Mouse (Mus musculus) common myeloid progenitor, adult 5-6 weeks (primary cell): ENCODE results near the gene Rnf144a. TPM values are rescaled to one million over a fixed set of nuclear protein-coding genes. Genes with fewer than 3 reads are reported as not detected.

ENCODE experiments used
- ATAC-seq: replicated peaks from 2 replicates; pipeline ENCODE4 v1.8.0; 2016; ENCODE audit warnings: low read depth, mild to moderate bottlenecking, moderate TSS enrichment, inconsistent platforms; ENCODE audit not compliant: poor library complexity, severe bottlenecking
- total RNA-seq: library from RNA; stranded (forward); fragments of 200-1000, 187-1606 nt; gene quantifications from 2 replicates; pipeline ENCODE4 v1.2.3, GENCODE M21; 2017

The Rnf144a gene
- total RNA-seq, 1 experiment from 2014 or later = 42.0 TPM

DNA sequence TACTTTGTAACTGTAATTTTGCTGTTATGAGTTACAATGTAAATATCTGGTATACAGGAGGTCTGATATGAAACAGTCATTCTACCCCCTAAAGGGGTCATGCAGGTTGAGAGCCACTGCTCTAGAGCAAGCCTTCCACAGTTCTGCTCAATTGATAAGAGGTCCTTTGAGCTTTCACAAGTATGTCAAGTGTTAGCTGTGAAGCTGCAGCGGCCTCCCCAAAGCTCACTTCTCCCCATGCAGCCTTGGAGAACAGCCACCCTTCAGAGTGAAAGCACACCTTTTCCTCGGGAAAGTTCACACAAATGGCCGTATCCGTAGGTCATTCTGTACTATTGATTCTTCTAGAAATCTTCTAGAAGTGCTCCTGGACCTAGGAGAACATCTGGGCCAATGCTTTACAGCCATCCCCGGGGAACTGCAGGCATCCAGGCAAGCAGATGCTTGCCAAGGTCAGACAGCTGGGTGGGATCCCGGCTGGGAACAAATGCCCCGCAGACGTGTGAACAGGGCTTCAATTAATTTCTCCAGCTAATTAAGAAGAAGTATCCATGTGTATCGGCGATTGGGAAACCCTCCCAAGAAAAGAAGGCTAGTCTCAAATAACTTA, 3.1 kb downstream of the Rnf144a start:
- ATAC-seq = no peak

DNA sequence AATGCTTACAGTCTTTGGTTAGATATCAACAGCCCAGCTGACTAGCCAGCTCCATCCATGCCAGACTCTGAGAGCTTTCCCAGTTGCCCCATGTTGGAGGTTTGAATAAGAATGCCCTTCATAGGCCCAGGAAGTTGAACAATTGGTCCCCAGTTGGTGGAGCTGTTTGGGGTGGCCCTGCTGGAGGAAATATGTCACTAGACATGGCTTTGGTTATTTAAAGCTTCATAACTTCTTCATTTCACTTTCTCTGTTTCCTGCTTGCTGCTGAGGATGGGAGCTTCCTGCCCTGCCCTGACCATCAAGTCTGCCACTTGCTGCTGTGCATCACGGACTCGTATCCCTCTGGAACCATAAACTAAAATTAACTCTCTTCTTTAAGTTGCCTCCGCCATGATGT, 4.6 kb downstream of the Rnf144a start:
- peak; percentile 11 for ATAC-seq

DNA sequence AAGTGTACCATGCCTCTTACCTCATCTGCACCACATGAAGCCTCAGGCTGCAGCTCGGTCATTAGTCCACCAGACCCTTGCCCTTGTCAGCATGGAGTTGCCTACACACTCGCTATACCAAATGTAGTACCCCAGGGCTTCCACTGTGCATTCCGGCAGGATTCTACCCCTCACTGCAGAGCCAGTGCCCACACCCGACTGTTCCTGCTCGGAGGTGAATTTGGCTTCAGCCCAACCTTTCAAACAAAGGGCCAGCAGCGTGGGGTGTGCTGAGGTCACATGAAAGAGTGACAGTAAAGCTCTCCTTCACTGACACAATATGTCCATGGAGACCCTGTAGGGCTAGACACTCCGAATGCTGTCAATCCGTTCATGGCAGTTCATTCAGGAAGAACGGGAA, 6.3 kb downstream of the Rnf144a start:
- no peak for ATAC-seq

DNA sequence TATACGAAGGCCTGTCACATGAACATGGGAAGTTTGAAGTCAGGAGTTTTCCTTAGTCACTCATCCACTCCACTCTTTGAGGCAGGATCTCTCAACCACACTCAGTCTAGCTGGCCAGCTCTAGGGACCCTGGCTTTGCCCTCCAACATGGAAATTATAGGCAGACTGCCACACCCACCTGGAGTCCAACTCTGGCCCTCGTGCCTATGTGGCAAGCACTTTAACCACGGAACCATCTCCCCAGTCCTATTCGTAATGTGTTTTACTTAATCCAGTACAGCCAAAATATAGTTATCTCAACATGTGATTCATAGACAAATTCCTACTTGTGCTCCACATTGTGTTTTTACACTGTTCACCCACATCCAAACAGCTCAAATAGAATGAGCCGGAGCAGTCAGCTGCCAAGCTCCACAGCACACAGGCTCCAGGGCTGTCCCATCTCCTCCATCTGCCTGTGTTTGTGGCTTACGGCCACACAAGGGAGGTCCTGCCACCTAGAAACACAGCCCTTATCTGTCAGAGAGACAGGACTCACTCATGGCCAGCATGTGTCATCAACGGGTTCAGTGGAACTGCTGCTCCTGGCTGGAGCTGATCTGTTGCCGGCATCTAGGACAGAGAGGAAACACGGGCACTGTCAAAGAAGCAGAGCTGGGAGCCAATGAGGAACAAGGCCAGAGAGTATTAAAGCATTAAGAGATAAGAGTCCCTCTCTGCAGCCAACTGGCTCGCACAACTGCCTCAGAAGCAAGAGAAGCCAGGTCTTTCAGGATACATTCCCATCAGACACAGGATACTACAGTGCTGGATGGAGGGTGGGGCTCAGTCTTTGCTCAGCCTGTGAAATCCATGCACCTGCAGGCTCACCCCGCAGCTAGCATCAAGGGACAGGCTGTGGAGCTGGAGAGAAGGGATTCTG, 10.0 kb downstream of the Rnf144a start:
- ATAC-seq = peak; percentile 33

DNA sequence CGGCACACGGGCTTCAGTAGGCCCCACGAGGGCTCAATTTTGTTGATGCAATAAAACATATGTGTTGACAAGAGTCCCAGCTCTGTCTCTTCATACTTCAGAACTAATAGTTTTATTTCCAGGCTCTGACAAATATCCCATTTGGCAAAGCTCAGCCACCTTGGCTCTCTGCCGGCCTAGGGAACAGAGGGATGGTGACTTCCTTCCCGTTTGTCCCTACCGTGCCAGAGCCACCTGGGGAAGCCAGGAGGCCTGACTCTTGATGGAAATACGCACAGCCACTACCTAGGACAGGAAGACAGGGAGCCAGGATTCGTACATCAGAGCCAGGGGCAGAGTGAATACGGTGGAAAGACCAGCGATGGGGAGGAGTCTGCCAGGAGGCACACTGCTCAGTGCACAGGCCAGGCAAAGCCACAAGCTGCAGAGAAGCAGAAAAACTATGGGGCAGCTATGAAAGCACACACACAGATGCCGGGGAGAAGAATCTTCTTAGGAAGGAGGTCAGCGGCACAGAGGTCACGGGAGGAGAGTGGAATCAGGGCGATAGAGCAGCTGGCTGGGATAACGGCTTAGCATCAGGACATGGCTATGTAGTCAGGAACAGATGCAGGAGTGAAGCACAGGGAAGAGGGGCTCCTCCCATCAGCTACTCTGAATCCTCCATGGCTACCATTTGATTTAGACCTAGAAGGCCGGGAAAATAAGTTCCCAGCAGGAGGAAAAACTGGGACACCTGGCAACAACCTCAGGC, 11.5 kb downstream of the Rnf144a start:
- ATAC-seq = no peak

DNA sequence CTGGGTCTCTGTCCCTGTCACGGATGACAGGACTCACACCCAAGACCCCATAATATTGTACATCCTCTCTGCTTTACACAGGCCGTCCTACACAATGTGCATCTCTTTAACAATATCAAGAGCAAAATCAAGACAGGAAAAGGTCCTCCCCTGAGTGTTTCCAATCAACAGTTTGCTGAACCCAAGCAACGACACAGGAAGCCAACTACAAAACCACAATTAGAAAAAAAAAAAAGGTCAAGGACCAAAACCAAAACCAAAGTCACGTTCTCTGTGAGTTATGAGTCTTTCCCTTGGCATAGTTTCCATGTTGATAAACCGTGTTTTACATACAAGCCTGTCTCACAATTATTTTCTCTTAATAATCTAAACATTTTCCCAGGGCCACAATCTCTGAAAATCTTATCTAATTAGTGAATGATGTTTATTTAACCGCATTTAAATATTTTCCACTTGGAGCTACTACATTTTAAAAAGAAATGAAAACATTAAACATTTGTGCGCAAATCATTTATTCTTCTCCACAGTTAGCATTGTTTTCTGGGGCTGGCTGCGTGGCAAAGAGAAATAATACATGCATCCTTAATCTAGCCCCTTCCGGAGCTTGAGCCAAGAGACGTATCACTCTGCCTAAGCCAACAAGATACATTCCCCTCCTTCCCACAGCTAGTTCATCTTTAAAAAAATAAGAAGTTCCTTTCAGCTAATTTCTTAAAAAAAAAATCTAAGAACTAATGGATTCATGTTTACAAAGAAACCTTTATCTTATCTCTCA, 13.2 kb downstream of the Rnf144a start:
- peak; percentile 50 for ATAC-seq

DNA sequence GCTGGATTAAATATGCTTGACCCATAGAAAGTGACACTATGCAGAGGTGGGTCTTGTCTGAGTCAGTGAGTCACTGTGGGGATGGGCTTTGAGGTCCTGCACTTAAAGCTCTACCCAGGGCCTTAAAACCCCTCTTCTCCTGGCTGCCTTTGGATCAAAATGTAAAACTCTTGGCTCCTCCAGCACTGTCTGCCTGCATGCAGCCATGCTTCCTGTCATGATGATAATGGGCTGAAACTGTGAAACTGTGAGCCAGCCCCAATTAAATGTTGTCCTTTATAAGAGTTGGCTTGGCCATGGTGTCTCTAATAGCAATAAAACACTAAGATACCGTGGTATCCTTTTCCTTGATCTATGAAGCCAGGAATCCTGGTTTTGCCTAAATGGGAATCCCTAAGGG, 13.8 kb downstream of the Rnf144a start:
- no peak for ATAC-seq

DNA sequence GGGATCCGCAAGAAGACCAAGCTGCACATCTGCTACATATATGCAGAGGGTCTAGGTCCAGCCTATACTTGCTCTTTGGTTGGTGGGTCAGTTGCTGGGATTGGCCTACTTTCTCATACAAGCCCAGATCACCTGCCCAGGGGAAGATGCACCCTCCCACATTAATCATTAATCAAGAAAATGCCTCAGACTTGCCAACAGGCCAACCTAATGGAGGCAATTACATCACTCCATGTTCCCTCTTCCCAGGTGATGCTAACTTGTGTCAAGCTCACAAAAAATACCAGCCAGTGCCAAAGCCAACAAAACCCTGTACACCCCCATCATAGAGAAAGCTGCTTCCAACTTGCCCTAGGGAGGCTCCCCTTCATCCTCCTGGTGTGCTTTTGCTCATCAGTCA, 14.3 kb downstream of the Rnf144a start:
- ATAC-seq = no peak

DNA sequence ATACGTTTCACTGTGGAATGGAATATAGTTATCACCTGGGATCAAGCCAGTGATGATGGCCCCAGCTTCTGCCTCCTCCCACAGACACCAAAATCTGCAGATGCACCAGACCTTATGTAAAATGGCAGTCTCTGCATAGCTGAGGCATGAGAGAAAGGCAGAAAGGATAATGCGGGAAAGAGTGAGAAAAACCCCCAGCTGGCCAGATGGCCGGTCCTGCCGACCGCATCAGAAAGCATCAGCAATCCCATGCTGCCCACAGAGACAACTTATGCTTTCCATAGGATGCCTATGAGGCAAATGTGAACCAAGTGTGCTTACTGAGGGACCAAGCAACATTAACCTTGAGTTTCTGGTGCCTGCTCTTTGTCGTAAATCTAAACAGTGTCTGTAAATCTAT, 15.7 kb downstream of the Rnf144a start:
- ATAC-seq = no peak

DNA sequence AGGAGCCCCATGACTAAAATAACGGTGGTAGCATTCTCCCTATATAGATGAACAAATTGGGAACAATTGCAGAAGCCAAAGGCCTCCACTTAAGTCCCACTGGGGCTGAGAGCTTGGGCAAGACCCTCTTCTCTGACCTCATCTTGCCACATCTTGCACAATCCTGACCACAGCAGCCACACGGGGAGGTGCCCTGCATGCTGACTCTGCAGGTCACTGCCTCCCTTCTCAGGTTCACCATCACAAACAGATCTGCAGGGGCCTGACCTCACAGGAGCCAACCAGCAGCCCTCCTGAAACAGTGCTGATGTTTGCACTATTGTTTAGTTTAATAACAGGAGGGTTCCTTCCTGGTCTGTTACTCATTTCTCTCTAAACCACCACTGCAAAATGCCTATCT, 16.5 kb downstream of the Rnf144a start:
- peak; percentile 90 for ATAC-seq

DNA sequence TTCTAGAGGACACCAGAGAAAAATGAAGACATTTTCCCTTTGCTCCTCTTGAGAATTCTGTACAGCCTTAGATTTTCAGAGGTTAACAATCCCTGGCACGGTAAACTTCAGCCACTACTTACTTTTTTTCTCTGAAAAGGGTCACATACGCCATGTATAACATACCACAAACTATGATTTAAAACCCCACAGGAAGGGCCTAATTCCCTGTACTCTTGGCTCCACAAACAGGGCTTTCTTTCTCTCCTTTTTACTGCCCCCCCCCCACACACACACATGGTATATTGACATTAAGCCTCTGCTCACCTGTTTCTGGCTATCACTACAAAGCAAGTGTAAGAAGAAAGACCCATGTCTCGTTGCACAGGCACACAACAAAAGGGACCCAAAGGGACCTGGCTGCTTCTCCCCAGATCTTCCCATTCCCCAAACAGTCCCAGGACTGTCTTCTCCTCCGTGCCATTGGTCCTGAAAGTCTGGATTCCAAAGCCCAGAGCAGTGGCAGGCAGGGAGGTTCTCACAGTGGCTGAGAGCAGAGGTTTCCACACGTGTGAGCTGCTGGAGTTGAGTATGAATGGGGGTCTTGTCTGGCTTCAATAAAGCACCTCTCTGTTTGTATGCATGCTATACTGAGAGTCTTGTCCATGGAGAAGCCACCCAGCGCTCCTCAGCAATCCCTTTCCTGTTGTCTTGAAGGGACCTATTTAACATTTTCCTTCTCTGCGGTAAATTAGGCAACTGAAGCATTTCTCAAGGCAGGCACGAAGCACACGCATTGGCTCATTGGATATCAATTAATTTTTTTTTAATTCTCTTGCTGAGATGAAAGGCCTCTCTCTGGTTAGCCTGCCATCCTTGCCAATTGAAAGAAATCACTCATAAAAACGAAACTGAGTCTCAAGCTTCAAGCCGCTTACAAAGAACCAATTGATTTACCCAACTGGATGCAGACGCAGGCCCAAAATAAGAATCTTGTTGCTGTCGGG, 20.3 kb downstream of the Rnf144a start:
- no peak for ATAC-seq

DNA sequence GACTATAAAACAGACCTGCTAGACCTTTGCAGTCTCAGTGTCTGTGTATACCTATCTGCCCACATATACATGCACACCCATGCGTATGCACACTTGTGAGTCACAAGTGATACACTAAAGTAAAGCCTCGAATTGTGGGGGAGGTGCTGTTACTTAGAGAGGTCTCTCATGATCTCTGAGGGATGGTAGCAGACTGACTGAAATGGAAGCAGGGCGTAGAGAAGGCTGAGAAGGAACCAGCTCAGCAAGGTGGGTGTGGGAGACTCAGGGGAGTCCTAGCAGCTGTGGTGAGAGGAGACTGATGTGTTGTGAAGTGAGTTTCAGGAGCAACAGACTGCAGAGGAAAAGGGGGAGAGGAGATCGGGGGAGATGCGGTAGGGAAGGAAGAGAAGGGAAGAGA, 21.8 kb downstream of the Rnf144a start:
- ATAC-seq = no peak

DNA sequence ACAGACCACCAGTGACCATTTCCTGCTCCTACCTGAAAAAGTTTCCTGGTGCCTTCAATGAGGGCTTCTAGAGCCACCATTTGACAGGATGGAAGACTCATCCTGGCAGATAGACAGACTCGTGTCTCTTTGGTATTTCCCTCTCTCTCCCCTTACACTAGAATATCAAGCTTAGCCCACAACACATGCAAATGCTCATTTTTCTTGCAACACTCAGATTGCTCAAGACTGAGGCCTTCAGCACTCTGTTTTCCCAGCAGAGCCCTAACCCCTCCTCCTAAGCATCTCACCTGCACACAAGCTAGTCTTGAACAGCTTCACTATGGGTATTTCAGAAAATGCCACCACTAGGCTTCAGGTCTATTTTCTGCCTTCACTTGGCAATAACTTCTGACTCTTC, 23.9 kb downstream of the Rnf144a start:
- peak; percentile 57 for ATAC-seq

DNA sequence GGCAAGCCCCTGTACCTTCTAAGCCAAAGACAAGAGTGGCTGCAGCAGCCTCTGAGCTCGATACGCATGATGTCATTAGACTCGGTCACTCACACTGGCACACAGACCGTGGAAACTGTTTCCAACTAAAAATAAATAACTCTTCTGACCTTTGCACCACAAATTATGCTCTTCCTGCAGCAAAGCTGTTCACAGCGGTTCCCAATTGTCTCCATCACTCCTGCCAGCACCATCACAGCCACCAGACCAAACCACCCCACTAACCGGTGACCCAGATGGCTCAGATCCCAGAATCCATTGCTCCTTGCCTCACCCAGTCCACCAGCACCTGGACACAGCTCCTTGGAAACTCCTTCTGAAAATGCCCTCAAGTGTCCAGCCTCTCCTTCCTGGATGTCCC, 27.5 kb downstream of the Rnf144a start:
- no peak for ATAC-seq

DNA sequence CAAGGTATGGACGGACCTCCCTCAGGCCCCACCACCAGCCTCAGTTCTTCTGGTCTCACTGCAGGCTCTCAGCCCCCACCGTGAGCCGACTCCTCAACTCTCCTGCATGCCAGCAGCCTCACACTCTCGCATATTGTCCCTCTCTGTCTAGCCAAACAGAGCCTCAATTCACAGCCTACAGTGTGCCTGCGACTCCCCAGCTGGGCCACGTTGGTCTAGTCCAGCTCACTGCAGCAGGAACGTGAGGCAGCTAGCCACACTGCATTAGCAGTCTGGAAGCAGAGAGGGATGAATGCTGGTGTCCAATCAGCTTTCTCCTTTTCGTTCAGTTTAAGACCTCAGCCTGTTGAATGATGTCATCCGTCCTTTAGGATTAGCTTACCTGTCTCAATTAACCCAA, 28.1 kb downstream of the Rnf144a start:
- ATAC-seq = no peak

DNA sequence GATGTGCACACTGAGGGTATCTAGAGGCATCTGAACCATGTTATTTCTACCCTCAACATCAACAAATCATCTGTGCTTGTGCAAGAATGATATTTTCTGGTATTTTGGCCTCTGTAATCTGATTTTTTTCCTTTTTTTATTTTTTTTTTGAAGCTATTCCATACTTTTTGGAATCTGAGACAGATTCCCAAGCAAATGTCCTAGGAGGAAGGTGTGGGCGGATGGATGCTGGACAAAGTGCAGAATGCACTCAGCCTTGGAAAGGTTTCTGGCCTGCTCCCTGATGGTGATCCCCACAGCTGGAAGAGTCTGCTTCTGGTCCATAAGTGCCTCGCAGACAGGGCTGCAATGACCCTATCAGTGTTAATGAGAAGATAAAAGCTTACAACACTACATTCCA, 28.9 kb downstream of the Rnf144a start:
- ATAC-seq = no peak

DNA sequence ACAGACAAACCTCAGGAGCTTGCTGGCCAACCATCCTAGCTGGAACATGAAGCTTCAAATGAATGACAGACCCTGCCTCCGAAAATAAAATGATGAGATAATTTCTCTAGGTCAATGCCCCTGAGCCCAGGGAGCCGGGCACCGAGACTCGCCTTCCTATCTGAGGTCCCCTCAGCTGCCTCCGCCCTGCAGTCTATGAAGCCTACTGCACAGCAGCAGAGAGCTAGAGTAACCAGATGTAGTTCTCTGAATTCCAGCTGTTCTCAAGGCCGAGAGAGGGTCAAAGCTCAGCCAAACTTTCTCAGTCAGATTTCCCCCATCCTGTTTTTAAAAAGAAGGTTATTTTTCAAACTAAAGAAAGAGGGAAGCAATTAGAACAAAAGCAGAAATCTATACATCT, 29.3 kb downstream of the Rnf144a start:
- ATAC-seq = no peak

DNA sequence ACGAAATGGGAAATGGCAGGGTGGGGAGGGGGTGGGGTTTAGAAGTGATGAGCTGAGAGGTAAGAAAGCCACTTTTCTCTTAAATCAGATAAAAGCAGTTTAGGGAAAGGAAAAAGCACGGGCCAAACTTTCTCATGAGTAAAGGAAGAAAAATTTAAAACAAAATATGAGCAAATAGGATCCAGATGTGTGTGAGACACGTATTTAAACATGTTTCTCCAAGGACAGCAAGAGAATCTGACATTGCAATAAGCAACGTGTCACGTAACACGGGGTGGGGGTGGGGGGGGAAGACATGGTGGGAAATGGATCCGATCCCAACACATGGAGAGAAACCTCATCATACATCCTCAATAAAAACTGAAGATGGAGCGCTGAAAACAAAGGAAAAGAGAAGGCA, 33.3 kb downstream of the Rnf144a start:
- ATAC-seq = no peak

DNA sequence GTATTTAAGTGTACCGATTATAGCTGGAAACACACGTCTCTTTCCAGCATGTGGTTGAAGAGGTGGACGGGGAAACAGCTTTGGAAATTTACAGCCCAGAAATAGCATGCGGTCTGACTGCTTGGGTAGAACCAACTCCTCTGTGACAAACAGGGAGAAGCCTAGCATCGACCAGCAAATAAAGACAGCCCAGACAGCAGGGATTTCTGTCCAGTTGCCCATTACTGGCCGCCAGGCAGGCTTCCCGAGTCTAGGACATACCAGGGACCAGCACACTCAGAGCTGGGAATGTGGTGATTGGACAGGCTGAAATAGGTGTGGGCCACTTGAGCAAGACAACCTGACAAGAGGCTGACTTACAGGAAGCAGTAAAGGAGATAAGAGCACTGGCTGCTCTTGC, 35.3 kb downstream of the Rnf144a start:
- no peak for ATAC-seq
